Mouse (Mus musculus) spleen, adult 2 months (tissue): ENCODE results near the gene Nav2. TPM values are rescaled to one million over a fixed set of nuclear protein-coding genes. Genes with fewer than 3 reads are reported as not detected.
A peak's percentile ranks its signal among the peaks of the same experiment; 100 is the strongest.

Experiments
- DNase-seq, 2 experiments: peaks; one replicate each; pipeline versions ENCODE4 v3.0.0 to v3.0.0-alpha.2; 2012 to 2021; ENCODE audit warnings: low spot score in 2 of 2, low read depth in 1 of 2
- H3K27ac ChIP-seq: fragments of 200-500 bp; 2 replicates; pipeline ENCODE4 v1.5.1; 2012; ENCODE audit warnings: low read length, inconsistent platforms; ENCODE audit not compliant: insufficient read depth
- H3K27me3 ChIP-seq: fragments of 200-500 bp; 2 replicates; pipeline ENCODE4 v1.6.1; 2012; ENCODE audit warnings: mild to moderate bottlenecking, moderate library complexity, low read length, inconsistent platforms; ENCODE audit not compliant: control insufficient read depth, insufficient read depth
- H3K36me3 ChIP-seq: fragments of 200-500 bp; 2 replicates; pipeline ENCODE4 v1.6.1; 2012; ENCODE audit warnings: mild to moderate bottlenecking, low read length, inconsistent platforms; ENCODE audit not compliant: control insufficient read depth, insufficient read depth
- H3K4me1 ChIP-seq: fragments of 200-500 bp; 2 replicates; pipeline ENCODE4 v1.6.1; 2011; ENCODE audit warnings: inconsistent platforms; ENCODE audit not compliant: control insufficient read depth, insufficient read depth, insufficient read length
- H3K4me3 ChIP-seq: fragments of 200-500 bp; 2 replicates; pipeline ENCODE4 v1.5.1; 2011; ENCODE audit warnings: mild to moderate bottlenecking, inconsistent platforms; ENCODE audit not compliant: insufficient read depth, insufficient read length; ENCODE audit errors: extremely low read depth
- CTCF ChIP-seq: fragments of 200-500 bp; IDR thresholded peaks from 2 replicates; pipeline ENCODE4 v1.5.1; 2011; ENCODE audit warnings: mild to moderate bottlenecking, inconsistent platforms; ENCODE audit not compliant: insufficient read depth, insufficient read length, insufficient replicate concordance; ENCODE audit errors: extremely low read depth
- POLR2A ChIP-seq: fragments of 200-500 bp; IDR thresholded peaks from 2 replicates; pipeline ENCODE4 v1.6.1; 2011; ENCODE audit warnings: low read depth, low read length, inconsistent platforms
- WGBS: fragments of 180-500 bp; shearing (Covaris S2); methylation state at CpG from one replicate; pipeline ENCODE4 v1.1.7; 2018; 5-methylcytosine and 5-hydroxymethylcytosine counted together
- polyA plus RNA-seq: library from polyadenylated mRNA; depleted of rRNA; stranded (reverse); fragments of >200 nt; gene quantifications from 2 replicates; pipeline ENCODE4 v1.2.3, GENCODE M21; 2012

Gene Nav2
- polyA plus RNA-seq, 1 experiment = 3.5 TPM

GRCm38 (mm10) chr7:49280427-49280826 lies 371.9 kb downstream of the Nav2 start:
- 87% methylated on average over 5 of the region's 5 CpGs for WGBS
- no peaks in the 10 kb centered on the region for H3K27me3 ChIP-seq
- no peak overlapping the region for H3K27ac ChIP-seq
- no peaks in the 10 kb centered on the region for H3K36me3 ChIP-seq
- no peak for TF ChIP-seq POLR2A
- TF ChIP-seq CTCF = no peak
- H3K4me3 ChIP-seq = no peak overlapping the region
- DNase-seq = no peak
- H3K4me1 ChIP-seq = no peaks in the 10 kb centered on the region

- Histone ChIP-seq H3K27me3 (no peaks in the 10 kb centered on the region), H3K36me3 (no peaks in the 10 kb centered on the region), H3K27ac (no peak overlapping the region), H3K4me1 (no peaks in the 10 kb centered on the region), H3K4me3 (no peak overlapping the region)
- 91% methylated on average over 7 of the region's 7 CpGs for WGBS
- TF ChIP-seq POLR2A (no peak), CTCF (no peak)
- no peak for DNase-seq
These were observed 373.9 kb downstream of the Nav2 start for GRCm38 (mm10) chr7:49282446-49282845.

- Histone ChIP-seq H3K36me3 (no peaks in the 10 kb centered on the region), H3K27ac (no peak overlapping the region), H3K27me3 (no peaks in the 10 kb centered on the region), H3K4me3 (no peak overlapping the region), H3K4me1 (no peaks in the 10 kb centered on the region)
- TF ChIP-seq POLR2A (no peak), CTCF (no peak)
- no peak for DNase-seq
- 43% methylated on average over 11 of the region's 11 CpGs for WGBS
These were observed 375.2 kb downstream of the Nav2 start for GRCm38 (mm10) chr7:49283507-49284361.

- Histone ChIP-seq H3K36me3 (no peaks in the 10 kb centered on the region), H3K27me3 (no peaks in the 10 kb centered on the region), H3K27ac (no peak overlapping the region), H3K4me3 (no peak overlapping the region), H3K4me1 (no peaks in the 10 kb centered on the region)
- WGBS = 42% methylated on average over 8 of the region's 8 CpGs
- no peak for DNase-seq
- no peak for TF ChIP-seq CTCF
- TF ChIP-seq POLR2A = no peak
These were observed 379.7 kb downstream of the Nav2 start for GRCm38 (mm10) chr7:49288186-49288585.

GRCm38 (mm10) chr7:49290308-49290707 lies 381.8 kb downstream of the Nav2 start:
- no peak for DNase-seq
- 92% methylated on average over 4 of the region's 4 CpGs for WGBS
- Histone ChIP-seq H3K4me1 (no peaks in the 10 kb centered on the region), H3K4me3 (no peak overlapping the region), H3K27me3 (no peaks in the 10 kb centered on the region), H3K27ac (no peak overlapping the region), H3K36me3 (no peaks in the 10 kb centered on the region)
- TF ChIP-seq POLR2A = no peak
- TF ChIP-seq CTCF = no peak

GRCm38 (mm10) chr7:49291208-49291892 lies 382.8 kb downstream of the Nav2 start:
- no peak for DNase-seq
- Histone ChIP-seq H3K27me3 (no peaks in the 10 kb centered on the region), H3K27ac (no peak overlapping the region), H3K4me3 (no peak overlapping the region), H3K36me3 (no peaks in the 10 kb centered on the region), H3K4me1 (no peaks in the 10 kb centered on the region)
- 88% methylated on average over 8 of the region's 8 CpGs for WGBS
- TF ChIP-seq CTCF (no peak), POLR2A (no peak)

- WGBS = 24% methylated on average over 3 of the region's 3 CpGs
- peak overlapping the region; percentile 69 for H3K27ac ChIP-seq
- peak in 1 of 2 experiments; percentile 41 for DNase-seq
- no peaks in the 10 kb centered on the region for H3K36me3 ChIP-seq
- TF ChIP-seq POLR2A = no peak
- no peak for TF ChIP-seq CTCF
- peaks cover 15% of the 10 kb centered on the region; the same call in 1 of the 2 replicates for H3K4me1 ChIP-seq
- no peak overlapping the region for H3K4me3 ChIP-seq
- H3K27me3 ChIP-seq = no peaks in the 10 kb centered on the region
These were observed 388.6 kb downstream of the Nav2 start for GRCm38 (mm10) chr7:49297148-49297547.
